ENCODE assay signal across 24 mouse cellular contexts in genomic region chr7:111198608-111199355, GRCm38 (mm10).
DNase-seq lines count a peak whose midpoint lies in the region; ATAC-seq and TF ChIP-seq lines count a peak whose summit lies in the region.
"Had no signal": no experiment of that assay in that cellular context is flagged by ENCODE, and none has a peak within 500 bp of the region (broad histone marks: within the 10 kb centered on the region; RNA-seq: fewer than 3 reads in every experiment).

No protein-coding gene starts in this region.

- no peak for ATAC-seq in midbrain, embryonic 12.5 days (ENCODE audit: low FRiP score, low read depth)
- no peak for ATAC-seq in midbrain, postnatal 0 days (ENCODE audit: low FRiP score)
- peak; percentile 37; the same call in 1 of the 2 replicates for ATAC-seq in forebrain, embryonic 14.5 days
- peak; percentile 34; the same call in 1 of the 2 replicates for ATAC-seq in hindbrain, embryonic 16.5 days
- ATAC-seq: inflammation-experienced regulatory T-cells, adult 6 months; liver, embryonic 12.5 days had no signal

- DNase-seq in midbrain, postnatal 0 days (ENCODE audit: low spot score) = no peak
- DNase-seq in brain, adult 2 months (ENCODE audit: low read depth, low spot score) = peak; percentile 18
- DNase-seq in forebrain, embryonic 14.5 days (ENCODE audit: low spot score) = peak; percentile 58
- no peak for DNase-seq in ovary, postnatal 36 days (ENCODE audit: low spot score)
- DNase-seq in urinary bladder, adult 18-20 months (ENCODE audit: low spot score in 2 of 2) = no peak
- DNase-seq: adrenal gland, postnatal 14 days; cerebellum, adult 9-11 months; gastrocnemius, postnatal 14 days; heart, adult 2 months; heart, postnatal 14 days; kidney, adult 2 months; layer of hippocampus, adult 9-11 months; lung, adult 18-20 months; lung, postnatal 10 days; right cerebral cortex, adult 18-20 months had no signal

- H3K4me3 ChIP-seq in midbrain, embryonic 12.5 days = no peak overlapping the region
- no peak overlapping the region for H3K4me3 ChIP-seq in midbrain, postnatal 0 days (ENCODE audit: low read depth, low read length)
- no peak overlapping the region for H3K4me3 ChIP-seq in forebrain, embryonic 14.5 days (ENCODE audit: low read depth, low read length)
- H3K4me3 ChIP-seq in hindbrain, embryonic 16.5 days (ENCODE audit: low read length) = no peak overlapping the region
- H3K4me3 ChIP-seq: embryonic facial prominence, embryonic 15.5 days; heart, adult 2 months; heart, embryonic 13.5 days; limb, embryonic 13.5 days; liver, embryonic 12.5 days had no signal

- no peak for TF ChIP-seq CTCF in midbrain, postnatal 0 days (IDR thresholded peaks at IDR 0.05)

- no peaks in the 10 kb centered on the region for H3K4me1 ChIP-seq in midbrain, embryonic 12.5 days
- H3K4me1 ChIP-seq in midbrain, postnatal 0 days (ENCODE audit: insufficient read depth, low read length) = no peaks in the 10 kb centered on the region
- H3K4me1 ChIP-seq in forebrain, embryonic 14.5 days (ENCODE audit: control insufficient read depth, insufficient read depth, low read length) = no peaks in the 10 kb centered on the region; the same call in 1 of the 2 replicates
- H3K4me1 ChIP-seq in hindbrain, embryonic 16.5 days (ENCODE audit: control insufficient read depth, insufficient read depth, low read depth, low read length) = no peaks in the 10 kb centered on the region
- H3K4me1 ChIP-seq: embryonic facial prominence, embryonic 15.5 days; heart, embryonic 13.5 days; limb, embryonic 13.5 days; liver, embryonic 12.5 days had no signal

- H3K27me3 ChIP-seq in midbrain, embryonic 12.5 days = no peaks in the 10 kb centered on the region
- H3K27me3 ChIP-seq in midbrain, postnatal 0 days (ENCODE audit: insufficient read depth, low read length) = no peaks in the 10 kb centered on the region
- H3K27me3 ChIP-seq in forebrain, embryonic 14.5 days (replicated peaks; ENCODE audit: control insufficient read depth, insufficient read depth, low read length) = no peaks in the 10 kb centered on the region
- H3K27me3 ChIP-seq in hindbrain, embryonic 16.5 days (replicated peaks; ENCODE audit: control insufficient read depth, insufficient read depth, low read length) = no peaks in the 10 kb centered on the region
- H3K27me3 ChIP-seq: embryonic facial prominence, embryonic 15.5 days; heart, embryonic 13.5 days; limb, embryonic 13.5 days had no signal

- WGBS in midbrain, embryonic 12.5 days = 67% methylated on average over 10 of the region's 10 CpGs
- WGBS in midbrain, postnatal 0 days = 57% methylated on average over 10 of the region's 10 CpGs
- WGBS in forebrain, embryonic 14.5 days = 41% methylated on average over 10 of the region's 10 CpGs
- WGBS in hindbrain, embryonic 16.5 days = 39% methylated on average over 10 of the region's 10 CpGs

- peak overlapping the region; percentile 54; the same call in 1 of the 2 replicates for H3K27ac ChIP-seq in midbrain, embryonic 12.5 days (replicated peaks)
- no peak overlapping the region for H3K27ac ChIP-seq in midbrain, postnatal 0 days (ENCODE audit: low read depth, low read length)
- peak overlapping the region; percentile 27; the same call in 1 of the 2 replicates for H3K27ac ChIP-seq in forebrain, embryonic 14.5 days (ENCODE audit: low read depth, low read length)
- no peak overlapping the region for H3K27ac ChIP-seq in hindbrain, embryonic 16.5 days (ENCODE audit: low read depth, low read length)
- H3K27ac ChIP-seq: embryonic facial prominence, embryonic 15.5 days; heart, adult 2 months; heart, embryonic 13.5 days; kidney, postnatal 0 days; limb, embryonic 13.5 days; liver, embryonic 12.5 days; stomach, postnatal 0 days had no signal

- no peak overlapping the region for H3K4me2 ChIP-seq in midbrain, embryonic 12.5 days (replicated peaks)
- no peak overlapping the region for H3K4me2 ChIP-seq in midbrain, postnatal 0 days (ENCODE audit: low read depth, low read length, poor library complexity, severe bottlenecking)
- no peak overlapping the region for H3K4me2 ChIP-seq in forebrain, embryonic 14.5 days (ENCODE audit: low read length)
- no peak overlapping the region for H3K4me2 ChIP-seq in hindbrain, embryonic 16.5 days (ENCODE audit: low read length)
- H3K4me2 ChIP-seq: embryonic facial prominence, embryonic 15.5 days; heart, embryonic 13.5 days; limb, embryonic 13.5 days; liver, embryonic 12.5 days had no signal

- no peaks in the 10 kb centered on the region for H3K36me3 ChIP-seq in midbrain, embryonic 12.5 days
- H3K36me3 ChIP-seq in midbrain, postnatal 0 days (ENCODE audit: insufficient read depth, low read length) = no peaks in the 10 kb centered on the region
- H3K36me3 ChIP-seq in forebrain, embryonic 14.5 days (ENCODE audit: control insufficient read depth, insufficient read depth, low read length) = no peaks in the 10 kb centered on the region
- H3K36me3 ChIP-seq in hindbrain, embryonic 16.5 days (ENCODE audit: control insufficient read depth, insufficient read depth, low read length) = no peaks in the 10 kb centered on the region
- H3K36me3 ChIP-seq: embryonic facial prominence, embryonic 15.5 days; heart, embryonic 13.5 days; limb, embryonic 13.5 days; liver, embryonic 12.5 days had no signal

- H3K9ac ChIP-seq in midbrain, embryonic 12.5 days (replicated peaks) = no peak overlapping the region
- H3K9ac ChIP-seq in midbrain, postnatal 0 days (replicated peaks; ENCODE audit: low read length, poor library complexity, severe bottlenecking) = no peak overlapping the region
- no peak overlapping the region for H3K9ac ChIP-seq in forebrain, embryonic 14.5 days (ENCODE audit: low read length)
- H3K9ac ChIP-seq in hindbrain, embryonic 16.5 days (ENCODE audit: low read depth, low read length) = no peak overlapping the region
- H3K9ac ChIP-seq: embryonic facial prominence, embryonic 15.5 days; heart, embryonic 13.5 days; limb, embryonic 13.5 days; liver, embryonic 12.5 days had no signal

- H3K9me3 ChIP-seq in midbrain, embryonic 12.5 days = no peaks in the 10 kb centered on the region
- no peaks in the 10 kb centered on the region for H3K9me3 ChIP-seq in midbrain, postnatal 0 days (ENCODE audit: low read length)
- H3K9me3 ChIP-seq in forebrain, embryonic 14.5 days (replicated peaks; ENCODE audit: control insufficient read depth, low read length) = no peaks in the 10 kb centered on the region
- H3K9me3 ChIP-seq in hindbrain, embryonic 16.5 days (ENCODE audit: control insufficient read depth, low read length) = no peaks in the 10 kb centered on the region
- H3K9me3 ChIP-seq: embryonic facial prominence, embryonic 15.5 days; heart, embryonic 13.5 days; liver, embryonic 12.5 days had no signal

Comparison
In these comparisons a context has a peak if more than half of its experiments do, and no peak if none do; other contexts are left out.
1. H3K27ac ChIP-seq: peak in midbrain, embryonic 12.5 days (single experiment) and forebrain, embryonic 14.5 days (single experiment); none in midbrain, postnatal 0 days (single experiment) and hindbrain, embryonic 16.5 days (single experiment).
2. ATAC-seq: peak in forebrain, embryonic 14.5 days (single experiment) and hindbrain, embryonic 16.5 days (single experiment); none in midbrain, embryonic 12.5 days (single experiment) and midbrain, postnatal 0 days (single experiment).
3. DNase-seq: peak in brain, adult 2 months (single experiment) and forebrain, embryonic 14.5 days (single experiment); none in midbrain, postnatal 0 days (single experiment), ovary, postnatal 36 days (single experiment) and urinary bladder, adult 18-20 months (0 of 2).